Mouse (Mus musculus) midbrain, embryonic 12.5 days (tissue): ENCODE results near the gene Btc. TPM values are rescaled to one million over a fixed set of nuclear protein-coding genes. Genes with fewer than 3 reads are reported as not detected.

Experiments
- ATAC-seq: fragments of 200-750 bp; cut with Nextera tagmentation; 2 replicates; pipeline ENCODE4 v1.8.0; 2017; ENCODE audit warnings: low read depth, moderate TSS enrichment, moderate library complexity; ENCODE audit not compliant: low FRiP score
- H3K27ac ChIP-seq: fragments of 300-500 bp; sonication (generic); replicated peaks from 2 replicates; pipeline ENCODE4 v1.5.1; 2016; ENCODE audit warnings: mild to moderate bottlenecking
- H3K27me3 ChIP-seq: fragments of 300-500 bp; sonication (generic); 2 replicates; pipeline ENCODE4 v1.6.1; 2016; ENCODE audit warnings: mild to moderate bottlenecking
- H3K36me3 ChIP-seq: fragments of 300-500 bp; sonication (generic); 2 replicates; pipeline ENCODE4 v1.6.1; 2016
- H3K4me1 ChIP-seq: fragments of 300-500 bp; sonication (generic); 2 replicates; pipeline ENCODE4 v1.6.1; 2016
- H3K4me2 ChIP-seq: fragments of 300-500 bp; sonication (generic); replicated peaks from 2 replicates; pipeline ENCODE4 v1.6.1; 2016; ENCODE audit warnings: mild to moderate bottlenecking, moderate library complexity
- H3K4me3 ChIP-seq: fragments of 300-500 bp; sonication (generic); 2 replicates; pipeline ENCODE4 v1.5.1; 2016; ENCODE audit warnings: mild to moderate bottlenecking
- H3K9ac ChIP-seq: fragments of 300-500 bp; sonication (generic); replicated peaks from 2 replicates; pipeline ENCODE4 v1.6.1; 2016; ENCODE audit warnings: mild to moderate bottlenecking, moderate library complexity
- H3K9me3 ChIP-seq: fragments of 300-500 bp; sonication (generic); 2 replicates; pipeline ENCODE4 v1.6.1; 2016; ENCODE audit warnings: mild to moderate bottlenecking
- WGBS: fragments of 180-500 bp; shearing (Covaris S2); methylation state at CpG from one replicate; pipeline ENCODE4 v1.1.7; 2016; 5-methylcytosine and 5-hydroxymethylcytosine counted together
- polyA plus RNA-seq: library from polyadenylated mRNA; unstranded; fragments of >200 nt; fragmentation: Nextera tagmentation; extraction: Ambion mirVana; gene quantifications from 2 replicates; pipeline ENCODE4 v1.2.1, GENCODE M21; 2016

Gene Btc
- polyA plus RNA-seq, 1 experiment from 2014 or later: not detected

DNA sequence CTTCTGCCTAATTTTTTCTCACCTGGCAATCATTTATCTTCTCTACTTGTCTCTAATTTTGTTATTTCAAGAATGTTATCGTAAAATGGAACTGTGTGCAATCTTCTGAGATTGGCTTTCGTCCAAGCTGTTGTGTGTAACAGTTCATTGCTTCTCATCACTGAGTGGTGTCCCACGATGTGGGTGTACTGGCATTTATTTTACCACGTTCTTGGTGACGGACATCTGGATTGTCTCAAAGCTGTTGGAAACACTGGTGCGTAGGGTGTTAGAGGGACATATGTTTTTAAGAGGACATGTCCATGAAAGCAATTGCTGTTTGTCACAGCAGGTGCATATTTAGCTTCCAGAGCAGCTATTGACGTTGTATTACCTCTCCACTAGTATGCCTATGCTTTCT, 94.2 kb downstream of the Btc start:
- Histone ChIP-seq H3K36me3 (no peaks in the 10 kb centered on the region), H3K9me3 (no peaks in the 10 kb centered on the region), H3K9ac (no peak overlapping the region), H3K4me3 (no peak overlapping the region), H3K4me2 (no peak overlapping the region), H3K27ac (no peak overlapping the region), H3K27me3 (no peaks in the 10 kb centered on the region), H3K4me1 (no peaks in the 10 kb centered on the region)
- WGBS: 83% methylated on average over 7 of the region's 7 CpGs
- ATAC-seq: no peak

DNA sequence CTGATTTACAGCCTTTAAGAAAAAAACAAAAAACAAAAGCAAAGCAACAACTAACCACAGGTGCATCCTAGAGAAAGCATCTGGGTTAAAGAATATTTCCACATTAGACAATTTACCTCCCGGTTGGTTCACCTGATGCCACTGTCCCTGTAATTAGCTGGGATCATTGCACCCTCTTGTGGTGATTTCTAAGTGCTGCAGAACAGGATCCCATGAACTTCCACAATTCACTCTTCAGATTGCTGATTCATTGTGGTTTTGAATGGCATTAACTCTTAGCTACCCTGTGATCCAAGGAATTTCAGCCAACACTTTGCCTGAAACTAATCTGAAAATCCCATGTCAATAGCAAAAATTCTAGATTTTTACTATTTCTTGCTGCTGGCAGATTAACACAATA, 94.9 kb downstream of the Btc start:
- 0 out of 2 replicates have a peak, but pooled peaks have one; percentile 52 for ATAC-seq
- Histone ChIP-seq H3K27me3 (no peaks in the 10 kb centered on the region), H3K4me3 (no peak overlapping the region), H3K9ac (no peak overlapping the region), H3K9me3 (no peaks in the 10 kb centered on the region), H3K4me2 (no peak overlapping the region), H3K4me1 (no peaks in the 10 kb centered on the region), H3K36me3 (no peaks in the 10 kb centered on the region), H3K27ac (no peak overlapping the region)
- WGBS: 18% methylated on average over 1 of the region's 1 CpGs

Other genes starting within 250 kb of the Btc start
- gene Parm1, start 114.6 kb upstream of the Btc start, polyA plus RNA-seq: 9.3 and 10.7 TPM in 2 replicates